Mouse (Mus musculus): ENCODE measurements around the gene Rab11fip4.

Rab11fip4 gene

GRCm38 (mm10) chr11:79670411-79670945 is 79.5 kb downstream of the Rab11fip4 start:
- in situ Hi-C loops (cut with MboI; ENCODE audit: low pct_unique_long_range_greater_than_20kb in 1 of 2, low sequenced_read_pairs in 2 of 2, unreplicated experiment in 1 of 2) = no loop called here

DNA sequence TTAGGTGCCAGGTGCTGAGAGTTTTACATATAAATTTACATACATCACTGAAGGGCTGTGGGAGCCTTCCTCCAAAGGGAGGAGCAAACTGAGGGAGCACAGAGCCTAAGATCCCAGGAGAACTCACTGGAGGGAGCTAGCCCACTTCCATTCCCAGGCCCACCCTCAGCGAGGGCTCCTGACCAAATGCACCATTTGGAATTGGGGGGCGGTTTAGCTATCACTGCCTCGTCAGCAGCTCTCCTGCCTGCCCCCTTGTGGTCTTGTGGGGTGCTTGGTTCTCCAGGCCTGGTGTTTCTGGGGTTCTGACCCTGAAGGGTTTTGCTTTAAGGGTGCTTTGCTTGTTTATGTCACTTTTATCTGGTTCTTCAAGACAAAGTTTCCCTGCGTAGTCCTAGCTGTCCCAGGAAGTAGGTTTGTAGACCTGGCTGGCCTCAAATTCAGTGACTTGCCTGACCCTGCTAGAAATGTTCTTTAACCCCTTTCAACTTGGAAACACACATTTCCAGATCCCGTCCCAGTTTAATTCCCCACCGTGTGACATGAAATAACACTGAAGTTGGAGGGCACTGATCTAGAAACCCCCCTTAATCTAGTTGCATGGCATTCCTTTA is 80.8 kb downstream of the Rab11fip4 start:
- in situ Hi-C loops (cut with MboI; ENCODE audit: low pct_unique_long_range_greater_than_20kb in 1 of 2, low sequenced_read_pairs in 2 of 2, unreplicated experiment in 1 of 2) = no loop called here

DNA sequence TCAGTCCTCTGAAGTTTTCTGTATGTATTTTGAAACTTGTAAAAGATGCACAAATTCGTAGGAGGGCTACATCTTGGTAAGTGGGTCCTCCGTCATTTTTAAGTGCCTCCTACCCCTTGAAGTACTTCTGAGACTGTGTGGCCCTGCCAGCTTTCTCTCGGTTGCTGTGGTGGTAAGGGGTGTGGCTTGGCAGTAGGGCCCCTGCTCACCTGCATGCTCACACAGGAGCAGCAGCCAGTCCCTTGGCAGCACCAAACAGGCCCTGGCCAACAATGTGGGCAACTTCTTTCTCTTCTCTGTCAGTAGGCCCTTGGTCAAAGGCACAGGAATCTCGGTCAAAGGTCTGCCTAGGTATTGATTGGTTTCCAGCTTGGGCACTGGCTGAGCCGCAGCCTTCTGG is 82.1 kb downstream of the Rab11fip4 start:
- in situ Hi-C loops (cut with MboI; ENCODE audit: low pct_unique_long_range_greater_than_20kb in 1 of 2, low sequenced_read_pairs in 2 of 2, unreplicated experiment in 1 of 2) = no loop called here

DNA sequence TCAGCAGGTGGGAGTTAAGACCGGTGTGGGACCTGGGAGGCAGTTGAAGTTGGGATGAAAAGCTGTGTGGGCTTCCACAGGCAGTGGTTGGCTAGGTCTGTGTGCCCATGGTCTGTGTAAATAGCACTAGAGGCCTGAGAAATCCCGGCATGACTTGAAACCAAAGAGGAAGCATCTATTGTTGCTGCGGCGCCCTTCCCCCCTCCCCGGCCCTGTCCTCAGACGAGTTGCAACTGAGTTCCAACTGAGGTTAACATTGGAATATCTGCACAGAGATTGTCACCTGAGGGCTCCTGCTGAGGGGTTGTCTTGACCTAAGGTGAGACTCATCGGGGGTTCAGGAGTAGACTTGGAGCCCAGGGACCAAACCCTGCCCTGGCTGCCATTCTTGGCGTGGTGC is 82.7 kb downstream of the Rab11fip4 start:
- in situ Hi-C loops (cut with MboI; ENCODE audit: low pct_unique_long_range_greater_than_20kb in 1 of 2, low sequenced_read_pairs in 2 of 2, unreplicated experiment in 1 of 2) = no loop called here

- in situ Hi-C loops (cut with MboI; ENCODE audit: low pct_unique_long_range_greater_than_20kb in 1 of 2, low sequenced_read_pairs in 2 of 2, unreplicated experiment in 1 of 2) = no loop called here
Observed at GRCm38 (mm10) chr11:79674231-79674630, 83.2 kb downstream of the Rab11fip4 start.

- in situ Hi-C loops (cut with MboI; ENCODE audit: low pct_unique_long_range_greater_than_20kb in 1 of 2, low sequenced_read_pairs in 2 of 2, unreplicated experiment in 1 of 2) = loop anchor here in 1 of 2 experiments (25.0 kb wide), 1 partner anchor 87 kb away; the partner anchor contains the start of gene Rab11fip4
Observed at GRCm38 (mm10) chr11:79674632-79675031, 83.6 kb downstream of the Rab11fip4 start.

GRCm38 (mm10) chr11:79675285-79675684 is 84.3 kb downstream of the Rab11fip4 start:
- in situ Hi-C loops (cut with MboI; ENCODE audit: low pct_unique_long_range_greater_than_20kb in 1 of 2, low sequenced_read_pairs in 2 of 2, unreplicated experiment in 1 of 2) = loop anchor here in 1 of 2 experiments (25.0 kb wide), 1 partner anchor 88 kb away; the partner anchor contains the start of gene Rab11fip4

DNA sequence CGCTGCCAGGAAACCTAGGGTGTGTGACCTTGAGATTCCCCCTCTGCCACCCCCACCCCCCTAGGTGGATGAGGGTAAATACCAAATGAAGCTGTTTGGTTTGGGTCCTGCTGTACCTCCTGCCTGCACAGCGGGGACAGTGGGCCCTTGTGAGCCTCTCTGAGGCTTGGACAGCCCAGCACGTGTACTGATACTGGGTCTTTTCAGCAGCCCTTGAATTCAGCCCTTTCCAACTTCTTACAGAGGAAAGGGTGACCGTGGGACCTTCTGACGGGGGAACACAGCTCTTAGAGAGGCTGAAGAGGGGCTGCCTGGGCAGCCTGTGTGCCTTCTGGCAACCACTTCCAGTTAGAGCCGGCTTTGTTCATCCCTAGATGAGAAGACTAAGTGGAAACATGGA is 85.0 kb downstream of the Rab11fip4 start:
- in situ Hi-C loops (cut with MboI; ENCODE audit: low pct_unique_long_range_greater_than_20kb in 1 of 2, low sequenced_read_pairs in 2 of 2, unreplicated experiment in 1 of 2) = loop anchor here in 1 of 2 experiments (25.0 kb wide), 1 partner anchor 89 kb away; the partner anchor contains the start of gene Rab11fip4

GRCm38 (mm10) chr11:79676483-79676967 is 85.5 kb downstream of the Rab11fip4 start:
- in situ Hi-C loops (cut with MboI; ENCODE audit: low pct_unique_long_range_greater_than_20kb in 1 of 2, low sequenced_read_pairs in 2 of 2, unreplicated experiment in 1 of 2) = loop anchor here in 1 of 2 experiments (25.0 kb wide), 1 partner anchor 89 kb away; the partner anchor contains the start of gene Rab11fip4

DNA sequence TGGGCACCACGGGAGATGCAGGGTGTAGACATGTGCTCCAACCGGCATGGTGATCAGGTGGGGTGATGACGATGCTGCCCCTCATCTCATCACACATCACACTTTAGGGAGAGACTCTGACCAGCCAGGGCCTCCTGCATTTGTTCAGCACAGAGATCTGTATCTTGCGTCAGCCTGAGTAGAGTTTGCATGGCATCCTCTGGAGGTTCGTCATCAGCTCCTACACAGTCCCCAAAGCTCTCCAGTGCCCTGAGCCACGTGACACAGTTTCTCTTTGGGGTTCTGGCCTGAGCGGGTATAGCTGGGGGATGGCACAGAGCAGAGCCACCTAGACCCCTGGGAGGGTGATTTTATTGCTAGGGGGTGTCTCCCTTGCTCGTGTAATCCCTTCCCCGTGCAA is 86.4 kb downstream of the Rab11fip4 start:
- in situ Hi-C loops (cut with MboI; ENCODE audit: low pct_unique_long_range_greater_than_20kb in 1 of 2, low sequenced_read_pairs in 2 of 2, unreplicated experiment in 1 of 2) = loop anchor here in 1 of 2 experiments (25.0 kb wide), 1 partner anchor 90 kb away; the partner anchor contains the start of gene Rab11fip4

DNA sequence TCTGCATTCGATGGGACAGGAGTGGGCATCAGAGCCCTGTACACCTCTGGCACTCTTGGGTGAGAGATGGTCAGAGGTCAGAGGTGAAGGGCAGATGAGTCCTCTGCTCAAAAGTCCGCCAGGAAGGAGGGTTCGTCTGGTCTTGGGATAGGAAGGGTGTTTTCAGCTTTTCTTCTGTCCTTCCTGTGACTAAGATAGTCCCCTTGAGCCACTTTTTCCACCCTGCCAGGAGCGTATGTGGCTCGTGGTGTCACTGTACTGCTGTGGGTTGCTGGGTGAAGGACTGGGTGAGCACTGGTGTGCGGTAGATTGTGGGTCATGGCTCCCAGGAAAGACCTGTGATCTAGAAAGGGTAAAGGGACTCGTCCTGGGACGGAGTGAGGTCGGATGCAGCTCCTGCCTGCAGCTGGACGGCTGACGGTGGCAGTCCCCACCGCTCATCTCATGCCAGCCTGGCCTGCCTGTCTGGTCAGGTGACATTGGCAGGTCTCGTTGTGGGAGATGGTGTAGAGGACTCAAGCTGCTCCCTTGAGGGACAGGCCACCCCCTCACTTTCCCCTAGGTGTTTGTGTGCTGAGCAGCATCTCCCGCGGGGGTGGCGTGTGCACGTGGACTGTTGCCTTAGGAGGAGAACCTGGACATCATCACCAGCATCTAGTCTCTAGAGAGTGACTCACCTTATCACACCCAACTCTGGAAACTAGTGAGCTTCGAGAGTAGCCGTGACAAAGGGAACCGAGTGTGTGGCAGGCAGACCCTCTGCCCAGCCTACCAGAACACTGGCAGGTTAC is 87.5 kb downstream of the Rab11fip4 start:
- in situ Hi-C loops (cut with MboI; ENCODE audit: low pct_unique_long_range_greater_than_20kb in 1 of 2, low sequenced_read_pairs in 2 of 2, unreplicated experiment in 1 of 2) = loop anchor here in 1 of 2 experiments (25.0 kb wide), 1 partner anchor 91 kb away; the partner anchor contains the start of gene Rab11fip4

DNA sequence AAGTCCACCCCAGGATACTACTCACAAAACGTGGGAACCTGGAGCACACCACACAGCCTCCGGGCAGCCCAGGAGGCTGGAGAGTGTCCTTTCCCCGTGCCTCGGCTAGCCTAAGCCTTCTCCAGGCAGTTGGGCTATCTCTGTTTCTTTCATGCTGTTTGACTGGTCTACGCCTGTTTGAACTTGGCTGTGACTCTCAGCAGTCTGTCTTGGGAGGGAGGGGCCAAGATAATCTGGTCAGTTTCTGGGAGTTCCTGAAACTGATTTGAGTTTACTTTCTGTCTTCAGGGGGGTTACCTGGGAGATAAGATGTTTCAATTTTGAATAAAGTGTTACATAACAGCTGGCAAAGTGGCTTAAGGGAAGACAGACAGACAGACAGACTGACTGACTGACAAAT is 88.9 kb downstream of the Rab11fip4 start:
- in situ Hi-C loops (cut with MboI; ENCODE audit: low pct_unique_long_range_greater_than_20kb in 1 of 2, low sequenced_read_pairs in 2 of 2, unreplicated experiment in 1 of 2) = loop anchor here in 1 of 2 experiments (25.0 kb wide), 1 partner anchor 93 kb away; the partner anchor contains the start of gene Rab11fip4

DNA sequence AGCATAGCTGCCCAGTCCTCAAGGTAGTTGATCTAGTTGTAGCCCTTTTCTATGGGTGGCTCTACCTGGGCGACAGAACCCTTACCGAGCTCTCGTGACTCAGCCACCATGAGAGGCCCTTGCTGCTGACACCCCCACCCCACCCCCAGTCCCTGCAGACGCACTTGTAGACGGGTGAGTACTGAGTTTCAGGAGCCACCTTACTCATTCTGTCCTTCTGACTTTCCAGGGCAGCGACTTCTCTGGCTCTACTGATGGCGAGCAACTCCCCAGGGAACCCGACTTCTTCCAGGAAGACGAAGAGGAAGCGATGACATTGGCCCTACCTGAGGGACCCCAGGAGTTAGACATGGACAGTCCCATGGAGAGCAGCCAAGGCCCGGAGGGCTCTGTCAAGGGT is 89.5 kb downstream of the Rab11fip4 start:
- in situ Hi-C loops (cut with MboI; ENCODE audit: low pct_unique_long_range_greater_than_20kb in 1 of 2, low sequenced_read_pairs in 2 of 2, unreplicated experiment in 1 of 2) = loop anchor here in 1 of 2 experiments (25.0 kb wide), 1 partner anchor 93 kb away; the partner anchor contains the start of gene Rab11fip4

- in situ Hi-C loops (cut with MboI; ENCODE audit: low pct_unique_long_range_greater_than_20kb in 1 of 2, low sequenced_read_pairs in 2 of 2, unreplicated experiment in 1 of 2) = loop anchor here in 1 of 2 experiments (25.0 kb wide), 1 partner anchor 94 kb away; the partner anchor contains the start of gene Rab11fip4
Observed at GRCm38 (mm10) chr11:79681182-79681581, 90.2 kb downstream of the Rab11fip4 start.

GRCm38 (mm10) chr11:79681798-79682197 is 90.8 kb downstream of the Rab11fip4 start:
- in situ Hi-C loops (cut with MboI; ENCODE audit: low pct_unique_long_range_greater_than_20kb in 1 of 2, low sequenced_read_pairs in 2 of 2, unreplicated experiment in 1 of 2) = loop anchor here in 1 of 2 experiments (25.0 kb wide), 1 partner anchor 94 kb away; the partner anchor contains the start of gene Rab11fip4

DNA sequence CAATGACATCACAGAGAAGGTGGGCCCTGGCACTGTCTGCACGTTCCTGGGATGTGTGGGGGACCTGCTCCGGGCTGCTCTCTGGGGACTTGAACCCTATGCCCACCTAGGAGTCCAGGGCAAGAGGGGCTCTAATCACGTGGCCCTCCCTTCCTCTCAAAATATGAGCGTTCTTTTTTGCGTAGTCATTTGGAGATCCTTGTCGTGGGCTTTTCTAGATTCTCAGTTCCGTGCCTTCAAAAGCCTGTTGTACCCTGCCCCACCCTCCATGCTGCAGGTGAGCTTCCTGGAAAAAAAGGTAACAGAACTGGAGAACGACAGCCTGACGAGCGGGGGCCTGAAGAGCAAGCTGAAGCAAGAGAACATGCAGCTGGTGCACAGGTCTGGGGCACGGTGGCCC is 94.1 kb downstream of the Rab11fip4 start:
- in situ Hi-C loops (cut with MboI; ENCODE audit: low pct_unique_long_range_greater_than_20kb in 1 of 2, low sequenced_read_pairs in 2 of 2, unreplicated experiment in 1 of 2) = loop anchor here (5.0 to 25.0 kb wide), 4 partner anchors 48 to 98 kb away; partner anchors contain the start of gene Rab11fip4 (in 1 of the 2)

DNA sequence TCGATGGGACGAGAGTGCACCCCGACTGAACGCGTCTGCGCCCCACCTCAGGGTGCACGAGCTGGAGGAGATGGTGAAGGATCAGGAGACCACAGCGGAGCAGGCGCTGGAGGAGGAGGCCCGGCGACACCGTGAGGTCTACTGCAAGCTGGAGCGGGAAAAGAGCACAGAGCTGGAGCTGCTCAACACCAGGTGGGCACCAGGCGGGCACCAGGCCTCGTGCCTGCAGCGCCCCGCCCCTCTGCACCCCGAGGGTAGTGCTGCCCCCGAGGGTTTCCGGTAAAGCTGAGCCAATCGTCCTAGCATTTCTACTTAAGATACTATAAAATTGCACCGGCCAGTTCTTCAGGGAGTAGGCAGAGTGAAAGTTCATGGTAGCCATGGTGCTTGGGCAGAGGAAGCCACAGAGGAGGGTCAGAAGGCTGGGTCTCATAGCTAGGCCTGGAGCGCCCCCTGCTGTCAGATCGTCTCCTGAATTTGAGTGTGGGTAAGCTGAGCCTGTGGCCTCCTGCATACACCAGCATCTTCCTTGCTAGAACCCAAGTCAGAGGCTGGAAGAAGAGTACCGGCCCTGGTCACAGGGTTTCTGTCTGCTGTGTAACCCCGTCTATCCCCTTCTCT is 95.6 kb downstream of the Rab11fip4 start:
- in situ Hi-C loops (cut with MboI; ENCODE audit: low pct_unique_long_range_greater_than_20kb in 1 of 2, low sequenced_read_pairs in 2 of 2, unreplicated experiment in 1 of 2) = loop anchor here (5.0 to 25.0 kb wide), 4 partner anchors 49 to 99 kb away; partner anchors contain the start of gene Rab11fip4 (in 1 of the 2)

- in situ Hi-C loops (cut with MboI; ENCODE audit: low pct_unique_long_range_greater_than_20kb in 1 of 2, low sequenced_read_pairs in 2 of 2, unreplicated experiment in 1 of 2) = loop anchor here (5.0 to 25.0 kb wide), 4 partner anchors 53 to 103 kb away; partner anchors contain the start of gene Rab11fip4 (in 1 of the 2)
Observed at GRCm38 (mm10) chr11:79689916-79690315, 98.9 kb downstream of the Rab11fip4 start.
